9 mouse cellular contexts compared by ENCODE assay signal in the genomic region with DNA sequence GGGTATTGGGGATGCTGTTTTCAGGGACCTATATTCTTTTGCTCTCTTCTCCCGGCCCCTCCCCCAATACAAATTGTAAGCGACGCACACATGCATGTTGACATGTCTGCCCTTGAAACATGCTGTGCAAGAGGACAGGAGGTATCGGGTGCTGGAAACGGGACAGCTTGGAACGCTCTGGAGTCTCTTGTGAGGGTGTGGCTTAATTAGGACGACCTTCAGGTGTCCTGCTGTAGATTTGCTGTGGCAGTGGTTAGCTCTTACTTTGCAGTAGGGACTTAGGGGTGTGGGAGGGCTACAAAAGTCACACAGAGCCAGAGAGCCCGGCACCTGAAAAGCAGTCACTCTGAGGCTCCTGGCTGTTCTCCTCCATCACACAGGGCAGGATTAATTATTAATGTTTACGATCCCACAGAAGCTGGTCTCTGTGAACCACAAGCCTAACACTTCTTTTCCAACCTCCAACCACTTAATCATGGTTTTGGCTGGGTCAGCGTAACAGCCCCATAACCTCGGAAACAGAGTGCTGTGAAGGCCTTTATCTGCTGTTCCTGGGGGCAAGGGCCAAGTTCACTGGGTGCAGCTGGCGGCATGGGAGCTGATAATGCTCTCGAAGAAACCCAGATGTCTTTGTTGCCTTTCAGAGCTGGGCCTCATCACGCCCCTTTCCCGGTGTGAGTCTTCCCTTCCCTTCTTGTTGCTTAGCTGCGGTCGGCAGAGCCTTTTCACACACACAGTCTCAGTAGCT. TPM values are rescaled to one million over a fixed set of nuclear protein-coding genes. Genes with fewer than 3 reads are reported as not detected.
DNase-seq lines count a peak whose midpoint lies in the region; ATAC-seq and TF ChIP-seq lines count a peak whose summit lies in the region.
"Had no signal": no experiment of that assay in that cellular context is flagged by ENCODE, and none has a peak within 500 bp of the region (broad histone marks: within the 10 kb centered on the region; RNA-seq: fewer than 3 reads in every experiment).

No protein-coding gene starts in this region.

- H3K27ac ChIP-seq in gastrocnemius, adult 2 months = no peak overlapping the region
- no peak overlapping the region; the same call in 1 of the 2 replicates for H3K27ac ChIP-seq in neural tube, embryonic 11.5 days (ENCODE audit: low read depth, low read length)
- H3K27ac ChIP-seq: limb, embryonic 15.5 days had no signal

- H3K36me3 ChIP-seq in neural tube, embryonic 11.5 days (ENCODE audit: control insufficient read depth, insufficient read depth, low read length) = no peaks in the 10 kb centered on the region
- H3K36me3 ChIP-seq: limb, embryonic 15.5 days had no signal

- intact Hi-C loops in gastrocnemius, adult 2 months (cut with DNase I) = no loop called here
- intact Hi-C loops in gastrocnemius, postnatal 14 days (cut with DNase I; ENCODE audit: low total_unique reads) = loop anchor here (5.0 kb wide), 2 partner anchors 68 to 253 kb away; partner anchors contain the start of genes Slc30a1 and Traf5

- no peak for TF ChIP-seq CTCF in gastrocnemius, adult 2 months (IDR thresholded peaks at IDR 0.05)
- no peak for TF ChIP-seq CTCF in lung, adult 2 months (IDR thresholded peaks at IDR 0.05; ENCODE audit: insufficient read depth, low read length)

- no peak for ATAC-seq in neural tube, embryonic 11.5 days (ENCODE audit: insufficient read depth, low FRiP score, low TSS enrichment)

- H3K4me1 ChIP-seq in neural tube, embryonic 11.5 days (ENCODE audit: control insufficient read depth, insufficient read depth, low read length) = no peaks in the 10 kb centered on the region
- H3K4me1 ChIP-seq in lung, adult 2 months (ENCODE audit: control insufficient read depth, insufficient read depth, low read length) = 0 out of 2 replicates have a peak, but pooled peaks cover 2% of the 10 kb centered on the region

- no peak for TF ChIP-seq POLR2A in lung, adult 2 months (IDR thresholded peaks at IDR 0.05; ENCODE audit: borderline replicate concordance, extremely low read depth, low read depth, low read length)

- H3K9me3 ChIP-seq in neural tube, embryonic 11.5 days (ENCODE audit: control insufficient read depth, low read length) = no peaks in the 10 kb centered on the region
- H3K9me3 ChIP-seq: limb, embryonic 15.5 days had no signal

- no peak overlapping the region for H3K4me3 ChIP-seq in gastrocnemius, adult 2 months
- H3K4me3 ChIP-seq in neural tube, embryonic 11.5 days (ENCODE audit: low read depth, low read length) = no peak overlapping the region
- H3K4me3 ChIP-seq in lung, adult 2 months (replicated peaks; ENCODE audit: extremely low read depth, low read depth, low read length) = no peak overlapping the region
- H3K4me3 ChIP-seq: limb, embryonic 15.5 days had no signal

- peak; percentile 28 for DNase-seq in gastrocnemius, adult 2 months
- no peak for DNase-seq in gastrocnemius, postnatal 14 days
- peak; percentile 35 for DNase-seq in embryo, embryonic 11 days
- DNase-seq in kidney, adult 8-10 months = peak; percentile 74 to 84
- DNase-seq in neural tube, embryonic 11.5 days (ENCODE audit: low spot score) = peak; percentile 43
- no peak for DNase-seq in right cerebral cortex, postnatal 4 days
- DNase-seq in cerebellum, adult 9-10 months = no peak
- DNase-seq in lung, adult 2 months = no peak

- no peak overlapping the region for H3K9ac ChIP-seq in neural tube, embryonic 11.5 days (ENCODE audit: low read length)
- H3K9ac ChIP-seq: limb, embryonic 15.5 days had no signal

- no peaks in the 10 kb centered on the region for H3K27me3 ChIP-seq in neural tube, embryonic 11.5 days (ENCODE audit: control insufficient read depth, insufficient read depth, low read length)
- H3K27me3 ChIP-seq: limb, embryonic 15.5 days had no signal

- no peak overlapping the region for H3K4me2 ChIP-seq in neural tube, embryonic 11.5 days (ENCODE audit: low read depth)
- H3K4me2 ChIP-seq: limb, embryonic 15.5 days had no signal

- WGBS in neural tube, embryonic 11.5 days = 39% methylated on average over 17 of the region's 17 CpGs
- WGBS in lung, adult 2 months = 57% methylated on average over 17 of the region's 17 CpGs

RNA-seq across cellular contexts. Expression of gene Nek2, which starts 17.9 kb away (rescaled TPM):
- total RNA-seq in gastrocnemius, adult 2 months (2021) = under 1 TPM; 0.26 to 0.33 TPM
- total RNA-seq in gastrocnemius, postnatal 14 days (2021) = 1 to 10 TPM; 1.6 TPM
- 42.0 and 45.6 TPM in 2 replicates for polyA plus RNA-seq in neural tube, embryonic 11.5 days (2014; fragmentation: Nextera tagmentation; extraction: Ambion mirVana)
- polyA plus RNA-seq in lung, adult 2 months (2012; rRNA removed) = 1.9 and 3.7 TPM in 2 replicates

Comparison
In these comparisons a context has a peak if more than half of its experiments do, and no peak if none do; other contexts are left out.
1. DNase-seq: peak in gastrocnemius, adult 2 months (single experiment), embryo, embryonic 11 days (single experiment), kidney, adult 8-10 months (2 of 2) and neural tube, embryonic 11.5 days (single experiment); none in gastrocnemius, postnatal 14 days (single experiment), right cerebral cortex, postnatal 4 days (single experiment), cerebellum, adult 9-10 months (single experiment) and lung, adult 2 months (single experiment).